Comparison of ENCODE assay signal across 8 mouse cellular contexts in genomic region chr17:24658017-24658758, GRCm38 (mm10). TPM values are rescaled to one million over a fixed set of nuclear protein-coding genes. Genes with fewer than 3 reads are reported as not detected.
DNase-seq lines count a peak whose midpoint lies in the region; ATAC-seq lines count a peak whose summit lies in the region.

Npw (minus strand) TSS chr17:24658457.

- H3K4me1 ChIP-seq in forebrain, embryonic 13.5 days: peaks cover 14% of the 10 kb centered on the region
- peaks cover 5% of the 10 kb centered on the region for H3K4me1 ChIP-seq in midbrain, embryonic 11.5 days (ENCODE audit: control insufficient read depth, insufficient read depth, low read length)

- peak within 1 kb of the TSS; percentile 64 for H3K4me2 ChIP-seq in forebrain, embryonic 13.5 days
- H3K4me2 ChIP-seq in midbrain, embryonic 11.5 days: peak within 1 kb of the TSS; percentile 55

- H3K9ac ChIP-seq in forebrain, embryonic 13.5 days: peak within 1 kb of the TSS; percentile 60
- peak within 1 kb of the TSS; percentile 56 for H3K9ac ChIP-seq in midbrain, embryonic 11.5 days (ENCODE audit: low read length)

- no peaks in the 10 kb centered on the region for H3K9me3 ChIP-seq in forebrain, embryonic 13.5 days (replicated peaks)
- no peaks in the 10 kb centered on the region for H3K9me3 ChIP-seq in midbrain, embryonic 11.5 days (ENCODE audit: control insufficient read depth, low read length)

- peak; percentile 51 to 52 for DNase-seq in lung, adult 18-20 months
- no peak for DNase-seq in lung, postnatal 25 days (ENCODE audit: low spot score)
- peak; percentile 48 for DNase-seq in kidney, postnatal 10 days
- peak; percentile 90 for DNase-seq in midbrain, embryonic 11.5 days (ENCODE audit: low spot score, missing footprints)
- no peak for DNase-seq in right cerebral cortex, adult 18-20 months
- DNase-seq in layer of hippocampus, adult 9-10 months (ENCODE audit: low spot score): no peak
- DNase-seq in urinary bladder, postnatal 10 days (ENCODE audit: low spot score): no peak

- peak within 1 kb of the TSS; percentile 39 for H3K4me3 ChIP-seq in forebrain, embryonic 13.5 days
- H3K4me3 ChIP-seq in midbrain, embryonic 11.5 days (ENCODE audit: low read depth, low read length): peak within 1 kb of the TSS; percentile 30

- H3K27ac ChIP-seq in forebrain, embryonic 13.5 days: no peak within 1 kb of the TSS
- no peak within 1 kb of the TSS for H3K27ac ChIP-seq in midbrain, embryonic 11.5 days (ENCODE audit: low read depth, low read length)

- no peaks in the 10 kb centered on the region for H3K36me3 ChIP-seq in forebrain, embryonic 13.5 days (ENCODE audit: poor library complexity, severe bottlenecking)
- H3K36me3 ChIP-seq in midbrain, embryonic 11.5 days (ENCODE audit: control insufficient read depth, insufficient read depth, low read length): no peaks in the 10 kb centered on the region

- 2% methylated on average over 47 of the region's 47 CpGs for WGBS in forebrain, embryonic 13.5 days
- 1% methylated on average over 47 of the region's 47 CpGs for WGBS in midbrain, embryonic 11.5 days

- H3K27me3 ChIP-seq in forebrain, embryonic 13.5 days: peaks cover 51% of the 10 kb centered on the region
- peaks cover 35% of the 10 kb centered on the region for H3K27me3 ChIP-seq in midbrain, embryonic 11.5 days (ENCODE audit: control insufficient read depth, insufficient read depth, low read length)

- ATAC-seq in forebrain, embryonic 13.5 days: 0 out of 2 replicates have a peak, but pooled peaks have one; percentile 21
- peak; percentile 48; the same call in 1 of the 2 replicates for ATAC-seq in midbrain, embryonic 11.5 days (ENCODE audit: low FRiP score)

RNA-seq across cellular contexts. Expression of gene Npw, which starts in this region (rescaled TPM):
- not detected in 2 replicates for polyA plus RNA-seq in forebrain, embryonic 13.5 days (2015; fragmentation: Nextera tagmentation; extraction: Ambion mirVana)
- polyA plus RNA-seq in midbrain, embryonic 11.5 days (2014; fragmentation: Nextera tagmentation; extraction: Ambion mirVana): not detected in 2 replicates

Comparison
In these comparisons a context has a peak if more than half of its experiments do, and no peak if none do; other contexts are left out.
1. DNase-seq: peak in lung, adult 18-20 months (2 of 2) and kidney, postnatal 10 days (single experiment); none in lung, postnatal 25 days (single experiment), right cerebral cortex, adult 18-20 months (single experiment), layer of hippocampus, adult 9-10 months (single experiment) and urinary bladder, postnatal 10 days (single experiment).
2. Peak in ATAC-seq, H3K4me3 ChIP-seq, H3K9ac ChIP-seq and H3K4me2 ChIP-seq in forebrain, embryonic 13.5 days; RNA of the gene not detected or under 1 TPM.
3. Peak in DNase-seq, ATAC-seq, H3K4me3 ChIP-seq, H3K9ac ChIP-seq and H3K4me2 ChIP-seq in midbrain, embryonic 11.5 days; RNA of the gene not detected or under 1 TPM.